Mouse (Mus musculus) left cerebral cortex, adult 9 months (tissue): ENCODE data around the gene Olfr372.
"Not testable (repeated sequence)": the region's sequence is repeated elsewhere in the genome, so short reads cannot be mapped to it uniquely, and the experiment has no call there.

Experiments
- DNase-seq, 2 experiments: peaks; one replicate each; pipeline ENCODE4 v3.0.0; 2022; ENCODE audit warnings: low spot score in 2 of 2

Olfr372 gene

GRCm38 (mm10) chr8:72099377-72100103 lies 58.5 kb downstream of the Olfr372 start:
- not testable (repeated sequence) for DNase-seq

GRCm38 (mm10) chr8:72105165-72105564 lies 64.1 kb downstream of the Olfr372 start:
- no peak for DNase-seq

DNA sequence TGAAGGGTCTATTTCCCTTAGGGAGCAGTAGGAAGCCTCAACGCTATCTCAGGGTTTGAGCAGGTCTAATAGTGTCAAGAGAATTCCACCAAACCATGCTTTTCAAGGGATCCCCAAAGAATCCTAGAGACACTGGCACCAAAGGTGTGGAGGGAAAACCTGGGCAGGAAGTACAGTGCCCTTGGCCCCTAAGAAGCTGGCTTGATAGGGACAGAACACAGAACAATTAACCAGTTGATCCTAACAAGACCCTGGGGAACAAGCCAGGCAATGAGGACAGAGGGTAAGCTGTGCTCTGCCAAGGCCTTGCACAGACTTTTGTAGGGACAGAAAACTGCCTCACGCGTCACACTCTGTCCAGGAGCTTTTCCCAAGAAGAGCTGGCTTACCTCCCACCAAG lies 65.7 kb downstream of the Olfr372 start, which contains the start of gene Olfr374:
Olfr374 (plus strand) TSS at position 301 of the 400 bp plus-strand sequence.
- no peak for DNase-seq
